Mouse (Mus musculus) C2C12 (cell line): Measurements from ENCODE around the gene Vps9d1.

Experiments used
- MAX ChIP-seq: IDR thresholded peaks from one replicate; pipeline ENCODE4 v1.6.1; 2011; ENCODE audit warnings: mild to moderate bottlenecking, control low read depth
- MYOG ChIP-seq: IDR thresholded peaks from one replicate; pipeline ENCODE4 v1.6.1; 2011; ENCODE audit not compliant: control insufficient read depth, insufficient read length; ENCODE audit errors: extremely low read depth
- USF1 ChIP-seq: IDR thresholded peaks from one replicate; pipeline ENCODE4 v1.6.1; 2011; ENCODE audit warnings: low read depth, mild to moderate bottlenecking, control low read depth, moderate library complexity

- no peak for TF ChIP-seq MYOG
- TF ChIP-seq MAX = no peak
- no peak for TF ChIP-seq USF1
These were observed 21.6 kb downstream of the Vps9d1 start for GRCm38 (mm10) chr8:123232553-123232952.
